Mouse (Mus musculus): ENCODE measurements around the gene Rab11fip5.

The Rab11fip5 gene

GRCm38 (mm10) chr6:85373066-85373860, 1.2 kb downstream of the Rab11fip5 start:
- no peak for DNase-seq (ENCODE audit: low spot score in 2 of 2)

GRCm38 (mm10) chr6:85372496-85372895, 1.9 kb downstream of the Rab11fip5 start:
- DNase-seq (ENCODE audit: low spot score in 2 of 2), result no peak

- no peak for DNase-seq (ENCODE audit: low spot score in 2 of 2)
Observed at GRCm38 (mm10) chr6:85371859-85372405, 2.5 kb downstream of the Rab11fip5 start.

GRCm38 (mm10) chr6:85370666-85371430, 3.6 kb downstream of the Rab11fip5 start:
- no peak for DNase-seq (ENCODE audit: low spot score in 2 of 2)

GRCm38 (mm10) chr6:85370041-85370440, 4.4 kb downstream of the Rab11fip5 start:
- DNase-seq (ENCODE audit: low spot score in 2 of 2), result no peak

GRCm38 (mm10) chr6:85369181-85369860, 5.1 kb downstream of the Rab11fip5 start:
- DNase-seq (ENCODE audit: low spot score in 2 of 2), result no peak

GRCm38 (mm10) chr6:85368722-85369121, 5.7 kb downstream of the Rab11fip5 start:
- DNase-seq (ENCODE audit: low spot score in 2 of 2), result no peak

- no peak for DNase-seq (ENCODE audit: low spot score in 2 of 2)
Observed at GRCm38 (mm10) chr6:85368166-85368565, 6.3 kb downstream of the Rab11fip5 start.

GRCm38 (mm10) chr6:85366387-85366786, 8.0 kb downstream of the Rab11fip5 start:
- no peak for DNase-seq (ENCODE audit: low spot score in 2 of 2)

GRCm38 (mm10) chr6:85364439-85364838, 10.0 kb downstream of the Rab11fip5 start:
- no peak for DNase-seq (ENCODE audit: low spot score in 2 of 2)

GRCm38 (mm10) chr6:85363906-85364260, 10.6 kb downstream of the Rab11fip5 start:
- DNase-seq (ENCODE audit: low spot score in 2 of 2), result no peak

GRCm38 (mm10) chr6:85363231-85363905, 11.1 kb downstream of the Rab11fip5 start:
- DNase-seq (ENCODE audit: low spot score in 2 of 2), result no peak

- DNase-seq (ENCODE audit: low spot score in 2 of 2), result no peak
Observed at GRCm38 (mm10) chr6:85362610-85363009, 11.8 kb downstream of the Rab11fip5 start.

- no peak for DNase-seq (ENCODE audit: low spot score in 2 of 2)
Observed at GRCm38 (mm10) chr6:85360311-85360710, 14.1 kb downstream of the Rab11fip5 start.

- no peak for DNase-seq (ENCODE audit: low spot score in 2 of 2)
Observed at GRCm38 (mm10) chr6:85358877-85359276, 15.6 kb downstream of the Rab11fip5 start.

GRCm38 (mm10) chr6:85356682-85357465, 17.6 kb downstream of the Rab11fip5 start:
- DNase-seq (ENCODE audit: low spot score in 2 of 2), result no peak

- no peak for DNase-seq (ENCODE audit: low spot score in 2 of 2)
Observed at GRCm38 (mm10) chr6:85355753-85356152, 18.7 kb downstream of the Rab11fip5 start.

GRCm38 (mm10) chr6:85354709-85355108, 19.7 kb downstream of the Rab11fip5 start:
- no peak for DNase-seq (ENCODE audit: low spot score in 2 of 2)

- no peak for DNase-seq (ENCODE audit: low spot score in 2 of 2)
Observed at GRCm38 (mm10) chr6:85353706-85354105, 20.7 kb downstream of the Rab11fip5 start.

GRCm38 (mm10) chr6:85350157-85350556, 24.3 kb downstream of the Rab11fip5 start:
- no peak for DNase-seq (ENCODE audit: low spot score in 2 of 2)

GRCm38 (mm10) chr6:85349246-85349645, 25.2 kb downstream of the Rab11fip5 start:
- DNase-seq (ENCODE audit: low spot score in 2 of 2), result no peak
